In genomic region chr8:128594114-128594513, GRCm38 (mm10) we compare ENCODE assay signal across 12 mouse cellular contexts.
"Had no signal": no experiment of that assay in that cellular context is flagged by ENCODE, and none has a peak within 500 bp of the region (broad histone marks: within the 10 kb centered on the region; RNA-seq: fewer than 3 reads in every experiment).

No protein-coding gene starts in this region.

- H3K4me3 ChIP-seq: limb, embryonic 12.5 days; lung, embryonic 15.5 days; megakaryocyte, embryonic 14.5 days; midbrain, embryonic 12.5 days; neural tube, embryonic 12.5 days had no signal

- H3K36me3 ChIP-seq: limb, embryonic 12.5 days; lung, embryonic 15.5 days; midbrain, embryonic 12.5 days; neural tube, embryonic 12.5 days had no signal

- H3K27ac ChIP-seq: limb, embryonic 12.5 days; lung, embryonic 15.5 days; midbrain, embryonic 12.5 days; neural tube, embryonic 12.5 days had no signal

- H3K27me3 ChIP-seq: limb, embryonic 12.5 days; lung, embryonic 15.5 days; midbrain, embryonic 12.5 days; neural tube, embryonic 12.5 days had no signal

- DNase-seq: layer of hippocampus, adult 9-11 months; layer of hippocampus, postnatal 36 days; liver, postnatal 0 days; right cerebral cortex, postnatal 4 days; spleen, adult 18-20 months; thymus, adult 18-20 months had no signal

- H3K4me1 ChIP-seq: lung, embryonic 15.5 days; megakaryocyte, embryonic 14.5 days; midbrain, embryonic 12.5 days; neural tube, embryonic 12.5 days had no signal

- H3K9ac ChIP-seq: limb, embryonic 12.5 days; liver, postnatal 0 days; lung, embryonic 15.5 days; midbrain, embryonic 12.5 days; neural tube, embryonic 12.5 days had no signal

- ATAC-seq: intestine, postnatal 0 days; liver, postnatal 0 days had no signal
